In the genomic region with DNA sequence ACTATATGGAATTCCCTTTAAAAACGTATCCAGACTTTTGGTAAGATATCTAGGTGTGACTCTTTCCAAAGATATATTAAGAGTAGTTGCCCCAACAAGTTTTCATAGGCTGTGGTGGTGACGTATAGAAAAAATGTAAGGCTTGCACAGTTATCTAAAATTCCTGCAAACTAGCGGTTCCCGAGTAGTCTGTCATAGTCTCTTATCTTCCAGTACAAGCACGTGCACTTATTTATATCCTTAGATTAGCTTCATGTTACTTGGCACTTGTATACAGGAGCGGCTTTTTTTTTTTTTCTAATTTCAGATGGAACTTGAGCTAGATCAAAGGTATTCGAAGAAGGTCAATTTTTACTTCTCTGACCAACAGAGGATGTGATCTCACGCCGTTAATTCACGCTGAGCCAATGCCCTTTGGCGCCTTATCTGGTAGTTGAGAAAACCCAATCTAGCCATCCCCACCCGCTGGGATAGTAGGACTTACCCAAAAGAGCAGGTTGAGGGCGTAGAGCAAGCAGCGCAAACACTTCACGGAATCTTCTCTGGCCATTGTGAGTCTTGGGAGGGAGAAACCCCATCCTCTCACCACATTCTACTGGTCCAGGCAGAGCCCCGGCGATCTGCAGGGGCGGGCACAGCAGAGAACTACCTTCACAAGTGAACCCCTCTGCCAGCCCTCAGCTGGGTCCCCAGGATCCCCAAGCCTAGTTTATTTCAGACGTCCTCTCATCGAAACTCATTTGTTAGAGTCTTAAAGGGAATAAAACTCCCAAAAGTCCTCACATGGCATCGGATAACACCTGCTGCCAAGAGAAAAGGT, we compare ENCODE assay signal across 8 mouse cellular contexts. TPM values are rescaled to one million over a fixed set of nuclear protein-coding genes. Genes with fewer than 3 reads are reported as not detected.
DNase-seq lines count a peak whose midpoint lies in the region; ATAC-seq and TF ChIP-seq lines count a peak whose summit lies in the region.

No protein-coding gene starts in this region.

- no peaks in the 10 kb centered on the region for H3K27me3 ChIP-seq in embryonic facial prominence, embryonic 12.5 days
- no peaks in the 10 kb centered on the region for H3K27me3 ChIP-seq in hindbrain, embryonic 10.5 days (ENCODE audit: insufficient read depth, poor library complexity, severe bottlenecking)
- no peaks in the 10 kb centered on the region for H3K27me3 ChIP-seq in limb, embryonic 13.5 days
- no peaks in the 10 kb centered on the region for H3K27me3 ChIP-seq in myocyte (ENCODE audit: control insufficient read depth, insufficient read depth, insufficient read length)

- no peak overlapping the region for H3K27ac ChIP-seq in embryonic facial prominence, embryonic 12.5 days
- peak overlapping the region; percentile 97; the same call in 1 of the 2 replicates for H3K27ac ChIP-seq in hindbrain, embryonic 10.5 days
- H3K27ac ChIP-seq in limb, embryonic 13.5 days = no peak overlapping the region

- H3K79me2 ChIP-seq in myocyte (ENCODE audit: control insufficient read depth, insufficient read depth) = peaks cover 4% of the 10 kb centered on the region

- WGBS in embryonic facial prominence, embryonic 12.5 days = 20% methylated on average over 21 of the region's 21 CpGs
- WGBS in hindbrain, embryonic 10.5 days = 27% methylated on average over 21 of the region's 21 CpGs
- 26% methylated on average over 21 of the region's 21 CpGs for WGBS in limb, embryonic 13.5 days

- no peak for TF ChIP-seq POLR2A in myocyte (IDR thresholded peaks at IDR 0.05; ENCODE audit: insufficient read length, low read depth)

- 0 out of 2 replicates have a peak, but pooled peaks have one; percentile 7 for ATAC-seq in embryonic facial prominence, embryonic 12.5 days (ENCODE audit: insufficient number of reproducible peaks, insufficient read depth, low FRiP score, low TSS enrichment)
- ATAC-seq in limb, embryonic 13.5 days (ENCODE audit: low FRiP score, low read depth) = peak; percentile 9; the same call in 1 of the 2 replicates

- peak overlapping the region; percentile 81 for H3K4me3 ChIP-seq in embryonic facial prominence, embryonic 12.5 days
- peak overlapping the region; percentile 80 for H3K4me3 ChIP-seq in hindbrain, embryonic 10.5 days
- peak overlapping the region; percentile 79 for H3K4me3 ChIP-seq in limb, embryonic 13.5 days
- H3K4me3 ChIP-seq in myocyte = peak overlapping the region; percentile 78

- no peaks in the 10 kb centered on the region for H3K9me3 ChIP-seq in embryonic facial prominence, embryonic 12.5 days
- no peaks in the 10 kb centered on the region for H3K9me3 ChIP-seq in hindbrain, embryonic 10.5 days
- no peaks in the 10 kb centered on the region for H3K9me3 ChIP-seq in limb, embryonic 13.5 days

- no peaks in the 10 kb centered on the region for H3K36me3 ChIP-seq in embryonic facial prominence, embryonic 12.5 days
- peaks cover 27% of the 10 kb centered on the region for H3K36me3 ChIP-seq in hindbrain, embryonic 10.5 days
- peaks cover 20% of the 10 kb centered on the region for H3K36me3 ChIP-seq in limb, embryonic 13.5 days
- H3K36me3 ChIP-seq in myocyte (ENCODE audit: control insufficient read depth, insufficient read depth) = no peaks in the 10 kb centered on the region

- H3K9ac ChIP-seq in embryonic facial prominence, embryonic 12.5 days = peak overlapping the region; percentile 79
- peak overlapping the region; percentile 88 for H3K9ac ChIP-seq in limb, embryonic 13.5 days

- H3K4me1 ChIP-seq in embryonic facial prominence, embryonic 12.5 days = 0 out of 2 replicates have a peak, but pooled peaks cover 6% of the 10 kb centered on the region
- peaks cover 17% of the 10 kb centered on the region for H3K4me1 ChIP-seq in hindbrain, embryonic 10.5 days (replicated peaks)
- H3K4me1 ChIP-seq in limb, embryonic 13.5 days = peaks cover 9% of the 10 kb centered on the region

- H3K4me2 ChIP-seq in embryonic facial prominence, embryonic 12.5 days (replicated peaks) = peak overlapping the region; percentile 78
- H3K4me2 ChIP-seq in limb, embryonic 13.5 days (replicated peaks) = peak overlapping the region; percentile 82
- peak overlapping the region; percentile 93 for H3K4me2 ChIP-seq in myocyte (ENCODE audit: low read depth)

- DNase-seq in cerebellum, postnatal 14 days = peak; percentile 7 to 10
- no peak for DNase-seq in cerebellum, adult 11 months
- DNase-seq in hindbrain, embryonic 10.5 days (ENCODE audit: low spot score) = peak; percentile 36
- no peak for DNase-seq in frontal cortex, postnatal 36 days (ENCODE audit: low spot score in 2 of 2)
- no peak for DNase-seq in testis, postnatal 10 days (ENCODE audit: low spot score)

- peak overlapping the region; percentile 17 for H3ac ChIP-seq in myocyte (ENCODE audit: control insufficient read depth, insufficient read length)

TF ChIP-seq in myocyte, 11 proteins besides CTCF, POLR2A, EP300 and RAD21:
- TF ChIP-seq SRF (IDR thresholded peaks at IDR 0.05; ENCODE audit: control insufficient read depth, insufficient read length, low read depth) (no peak), MYOG (IDR thresholded peaks at IDR 0.05; ENCODE audit: control insufficient read depth in 1 of 3, insufficient read depth in 1 of 3, insufficient read length in 2 of 3, low read depth in 2 of 3) (no peak), USF1 (IDR thresholded peaks at IDR 0.05; ENCODE audit: low read depth) (no peak), POLR2AphosphoS2 (IDR thresholded peaks at IDR 0.05; ENCODE audit: insufficient read length, low read depth) (no peak)
TF ChIP-seq in myocyte: peak in this region for 0.

RNA-seq across cellular contexts. Expression of gene Tspan12, which starts 1.6 kb away (rescaled TPM):
- polyA plus RNA-seq in embryonic facial prominence, embryonic 12.5 days (2016; fragmentation: Nextera tagmentation; extraction: Ambion mirVana) = 38.9 and 42.1 TPM in 2 replicates
- polyA plus RNA-seq in hindbrain, embryonic 10.5 days (2016; fragmentation: Nextera tagmentation; extraction: Ambion mirVana) = 58.7 and 59.7 TPM in 2 replicates
- polyA plus RNA-seq in limb, embryonic 13.5 days (2015; fragmentation: Nextera tagmentation; extraction: Ambion mirVana) = 42.2 and 42.4 TPM in 2 replicates
- 11.8 TPM for polyA plus RNA-seq in myocyte (2012; fragmentation: generic; extraction: Trizol)

Comparison
In these comparisons a context has a peak if more than half of its experiments do, and no peak if none do; other contexts are left out.
1. DNase-seq: peak in cerebellum, postnatal 14 days (2 of 2) and hindbrain, embryonic 10.5 days (single experiment); none in cerebellum, adult 11 months (single experiment), frontal cortex, postnatal 36 days (0 of 2) and testis, postnatal 10 days (single experiment).
2. Peak in every context shown above with its lines, with median percentiles within 50 percentile points of each other: H3K4me2 ChIP-seq and H3K4me3 ChIP-seq.